ENCODE assay signal across 8 mouse cellular contexts in the genomic region with DNA sequence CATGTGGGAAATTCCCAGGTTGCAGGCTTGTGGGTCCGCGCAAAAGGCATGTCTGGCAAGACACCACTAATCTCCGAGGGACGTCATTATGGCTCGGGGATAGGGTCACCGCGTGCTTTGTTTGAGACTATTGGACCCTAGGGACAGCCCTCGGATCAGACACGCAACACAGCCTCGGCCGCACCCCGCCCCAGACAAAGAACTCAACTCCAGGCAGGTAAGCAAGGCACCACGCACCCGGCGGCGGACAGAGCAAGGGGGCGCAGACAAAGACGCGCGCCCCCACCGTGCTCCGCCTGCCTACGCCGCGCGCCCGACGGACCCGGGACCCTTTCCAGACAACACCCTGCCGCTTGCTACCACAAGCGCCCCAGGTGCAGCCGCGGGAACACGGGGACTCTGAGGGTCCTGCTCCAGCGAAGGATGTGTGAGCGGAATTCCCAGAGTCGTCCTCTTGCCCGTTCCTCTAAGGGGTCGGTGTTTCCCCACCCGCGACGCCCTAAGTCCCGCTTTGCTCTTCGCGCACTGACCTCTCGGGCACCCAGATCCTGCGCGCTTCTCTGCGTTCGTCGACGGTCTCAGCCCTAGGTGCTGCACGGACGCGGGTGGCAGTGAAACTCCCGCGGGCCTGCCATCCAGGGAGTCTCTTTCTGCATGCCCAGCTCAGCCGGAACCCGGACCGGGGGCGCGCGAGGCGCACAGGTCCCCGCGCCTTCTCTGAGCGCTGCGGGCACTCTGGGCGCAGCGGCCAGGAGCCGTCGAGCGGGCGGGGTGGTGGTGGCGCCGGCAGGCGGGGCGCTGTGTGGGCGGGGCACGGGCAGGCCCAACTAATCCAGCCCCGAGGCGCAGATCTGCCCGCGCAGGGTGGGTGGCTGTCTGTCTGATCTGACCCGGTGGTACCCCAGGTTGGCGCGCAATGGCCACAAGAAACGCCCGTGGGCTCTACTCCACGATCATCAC. TPM values are rescaled to one million over a fixed set of nuclear protein-coding genes. Genes with fewer than 3 reads are reported as not detected.
DNase-seq lines count a peak whose midpoint lies in the region; ATAC-seq and TF ChIP-seq lines count a peak whose summit lies in the region.

No protein-coding gene starts in this region.

- peak; percentile 75 for DNase-seq in cerebellum, adult 11-12 months
- peak; percentile 67 for DNase-seq in heart, postnatal 36 days
- peak; percentile 55 to 70 for DNase-seq in layer of hippocampus, adult 2 months (ENCODE audit: low spot score in 2 of 2)
- DNase-seq in ovary, postnatal 14 days (ENCODE audit: low spot score): peak; percentile 65
- peak; percentile 77 for DNase-seq in urinary bladder, postnatal 14 days (ENCODE audit: low spot score)

- peak overlapping the region; percentile 54 for H3K9ac ChIP-seq in ES-Bruce4 (ENCODE audit: low read depth, poor library complexity, severe bottlenecking)
- peak overlapping the region; percentile 84 for H3K9ac ChIP-seq in forebrain, embryonic 16.5 days (replicated peaks; ENCODE audit: low read depth, low read length)
- peak overlapping the region; percentile 67 for H3K9ac ChIP-seq in lung, embryonic 16.5 days (ENCODE audit: low read length)

- TF ChIP-seq CTCF in ES-Bruce4 (IDR thresholded peaks at IDR 0.05; ENCODE audit: low read depth, low read length): no peak
- TF ChIP-seq CTCF in layer of hippocampus, adult 2 months (conservative IDR thresholded peaks at IDR 0.05): no peak

- H3K4me2 ChIP-seq in forebrain, embryonic 16.5 days (ENCODE audit: low read length): peak overlapping the region; percentile 66
- H3K4me2 ChIP-seq in lung, embryonic 16.5 days (ENCODE audit: low read depth, low read length): peak overlapping the region; percentile 81

- intact Hi-C loops in heart, postnatal 36 days (cut with DNase I): loop anchor here (2.0 kb wide), 1 partner anchor 42 kb away; no protein-coding TSS in a partner anchor

- peak; percentile 92 for ATAC-seq in forebrain, embryonic 16.5 days
- peak; percentile 92 for ATAC-seq in lung, embryonic 16.5 days (ENCODE audit: low read depth)

- no peaks in the 10 kb centered on the region for H3K9me3 ChIP-seq in ES-Bruce4 (replicated peaks; ENCODE audit: control insufficient read depth, insufficient read depth, low read length, poor library complexity, severe bottlenecking)
- no peaks in the 10 kb centered on the region for H3K9me3 ChIP-seq in forebrain, embryonic 16.5 days (ENCODE audit: control insufficient read depth, low read length)
- H3K9me3 ChIP-seq in lung, embryonic 16.5 days (ENCODE audit: control insufficient read depth, low read length): no peaks in the 10 kb centered on the region

- no peaks in the 10 kb centered on the region for H3K27me3 ChIP-seq in ES-Bruce4 (ENCODE audit: control insufficient read depth, insufficient read depth, low read length, poor library complexity, severe bottlenecking)
- no peaks in the 10 kb centered on the region for H3K27me3 ChIP-seq in forebrain, embryonic 16.5 days (replicated peaks; ENCODE audit: control insufficient read depth, insufficient read depth, low read length)
- H3K27me3 ChIP-seq in lung, embryonic 16.5 days (ENCODE audit: control insufficient read depth, insufficient read depth, low read depth, low read length): no peaks in the 10 kb centered on the region

- no peaks in the 10 kb centered on the region for H3K4me1 ChIP-seq in ES-Bruce4 (ENCODE audit: control insufficient read depth, insufficient read depth, low read length)
- peaks cover 29% of the 10 kb centered on the region for H3K4me1 ChIP-seq in forebrain, embryonic 16.5 days (replicated peaks; ENCODE audit: control insufficient read depth, insufficient read depth, low read length)
- H3K4me1 ChIP-seq in lung, embryonic 16.5 days (replicated peaks; ENCODE audit: control insufficient read depth, insufficient read depth, low read length): peaks cover 8% of the 10 kb centered on the region; the same call in 1 of the 2 replicates

- no peak overlapping the region for H3K27ac ChIP-seq in ES-Bruce4 (ENCODE audit: insufficient read depth, low read length)
- peak overlapping the region; percentile 42 for H3K27ac ChIP-seq in forebrain, embryonic 16.5 days (ENCODE audit: low read length)
- H3K27ac ChIP-seq in layer of hippocampus, adult 2 months: peak overlapping the region; percentile 64
- H3K27ac ChIP-seq in lung, embryonic 16.5 days (ENCODE audit: low read length): no peak overlapping the region

- TF ChIP-seq POLR2A in ES-Bruce4 (IDR thresholded peaks at IDR 0.05; ENCODE audit: insufficient read depth, low read length): no peak

- under 1% methylated on average over 84 of the region's 90 CpGs for WGBS in forebrain, embryonic 16.5 days
- under 1% methylated on average over 90 of the region's 90 CpGs for WGBS in lung, embryonic 16.5 days

- peak overlapping the region; percentile 73 for H3K4me3 ChIP-seq in ES-Bruce4 (ENCODE audit: low read depth, low read length)
- peak overlapping the region; percentile 79 for H3K4me3 ChIP-seq in forebrain, embryonic 16.5 days (replicated peaks; ENCODE audit: low read length)
- peak overlapping the region; percentile 68 for H3K4me3 ChIP-seq in layer of hippocampus, adult 2 months
- H3K4me3 ChIP-seq in lung, embryonic 16.5 days (ENCODE audit: low read length): peak overlapping the region; percentile 68

- no peaks in the 10 kb centered on the region for H3K36me3 ChIP-seq in ES-Bruce4 (ENCODE audit: control insufficient read depth, insufficient read depth, low read length, poor library complexity, severe bottlenecking)
- H3K36me3 ChIP-seq in forebrain, embryonic 16.5 days (ENCODE audit: control insufficient read depth, insufficient read depth): no peaks in the 10 kb centered on the region
- no peaks in the 10 kb centered on the region for H3K36me3 ChIP-seq in lung, embryonic 16.5 days (ENCODE audit: control insufficient read depth, insufficient read depth, low read length)

- no peak for TF ChIP-seq EP300 in ES-Bruce4 (IDR thresholded peaks at IDR 0.05; ENCODE audit: insufficient read depth, low read depth, low read length)

RNA-seq across cellular contexts. Expression of gene Lrcol1, which starts 42.1 kb away (rescaled TPM):
- not detected in 2 replicates for polyA plus RNA-seq in ES-Bruce4 (2011; ENCODE audit: insufficient read depth, insufficient read length, low read depth, missing spikeins)
- not detected in 2 replicates for polyA plus RNA-seq in forebrain, embryonic 16.5 days (2015; fragmentation: Nextera tagmentation; extraction: Ambion mirVana)
- total RNA-seq in heart, postnatal 36 days (2021): not detected
- not detected for total RNA-seq in layer of hippocampus, adult 2 months (2021)
- polyA plus RNA-seq in lung, embryonic 16.5 days (2015; fragmentation: Nextera tagmentation; extraction: Ambion mirVana): 1.9 and 2.9 TPM in 2 replicates

RNA-seq across cellular contexts. Expression of gene P2rx2, which starts 43.6 kb away (rescaled TPM):
- 0.58 and 1.2 TPM in 2 replicates for polyA plus RNA-seq in ES-Bruce4 (2011; ENCODE audit: insufficient read depth, insufficient read length, low read depth, missing spikeins)
- polyA plus RNA-seq in forebrain, embryonic 16.5 days (2015; fragmentation: Nextera tagmentation; extraction: Ambion mirVana): 7.6 and 7.7 TPM in 2 replicates
- total RNA-seq in heart, postnatal 36 days (2021): not detected
- not detected for total RNA-seq in layer of hippocampus, adult 2 months (2021)
- 15.5 and 17.2 TPM in 2 replicates for polyA plus RNA-seq in lung, embryonic 16.5 days (2015; fragmentation: Nextera tagmentation; extraction: Ambion mirVana)

Comparison
In these comparisons a context has a peak if more than half of its experiments do, and no peak if none do; other contexts are left out.
1. H3K27ac ChIP-seq: peak in forebrain, embryonic 16.5 days (single experiment) and layer of hippocampus, adult 2 months (single experiment); none in ES-Bruce4 (single experiment) and lung, embryonic 16.5 days (single experiment).
2. Peak in every context shown above with its lines, with median percentiles within 50 percentile points of each other: H3K4me3 ChIP-seq, H3K9ac ChIP-seq and DNase-seq.